Mouse (Mus musculus) forebrain, embryonic 12.5 days (tissue): ENCODE measurements around the gene Dapk3. TPM values are rescaled to one million over a fixed set of nuclear protein-coding genes. Genes with fewer than 3 reads are reported as not detected.
"Not testable (repeated sequence)": the region's sequence is repeated elsewhere in the genome, so short reads cannot be mapped to it uniquely, and the experiment has no call there.

Source experiments
- ATAC-seq: fragments of 200-750 bp; cut with Nextera tagmentation; 2 replicates; pipeline ENCODE4 v1.8.0; 2017; ENCODE audit warnings: moderate TSS enrichment; ENCODE audit not compliant: low FRiP score
- H3K27ac ChIP-seq: fragments of 300-500 bp; sonication (generic); 2 replicates; pipeline ENCODE4 v1.5.1; 2016; ENCODE audit warnings: mild to moderate bottlenecking
- H3K27me3 ChIP-seq: fragments of 300-500 bp; sonication (generic); 2 replicates; pipeline ENCODE4 v1.6.1; 2016; ENCODE audit warnings: mild to moderate bottlenecking
- H3K36me3 ChIP-seq: fragments of 300-500 bp; sonication (generic); replicated peaks from 2 replicates; pipeline ENCODE4 v1.6.1; 2016; ENCODE audit warnings: mild to moderate bottlenecking
- H3K4me1 ChIP-seq: fragments of 300-500 bp; sonication (generic); 2 replicates; pipeline ENCODE4 v1.6.1; 2016
- H3K4me2 ChIP-seq: fragments of 300-500 bp; sonication (generic); 2 replicates; pipeline ENCODE4 v1.6.1; 2016; ENCODE audit warnings: mild to moderate bottlenecking, moderate library complexity
- H3K4me3 ChIP-seq: fragments of 300-500 bp; sonication (generic); replicated peaks from 2 replicates; pipeline ENCODE4 v1.5.1; 2016; ENCODE audit warnings: mild to moderate bottlenecking
- H3K9ac ChIP-seq: fragments of 300-500 bp; sonication (generic); 2 replicates; pipeline ENCODE4 v1.6.1; 2016; ENCODE audit warnings: mild to moderate bottlenecking
- H3K9me3 ChIP-seq: fragments of 300-500 bp; sonication (generic); 2 replicates; pipeline ENCODE4 v1.6.1; 2016
- WGBS: fragments of 180-500 bp; shearing (Covaris S2); methylation state at CpG from one replicate; pipeline ENCODE4 v1.1.7; 2016; 5-methylcytosine and 5-hydroxymethylcytosine counted together
- polyA plus RNA-seq: library from polyadenylated mRNA; unstranded; fragments of >200 nt; fragmentation: Nextera tagmentation; extraction: Ambion mirVana; gene quantifications from 2 replicates; pipeline ENCODE4 v1.2.1, GENCODE M21; 2016

The Dapk3 gene
- polyA plus RNA-seq, 1 experiment from 2014 or later: 62.8 TPM

- peaks cover 53% of the 10 kb centered on the region for H3K27me3 ChIP-seq
- no peaks in the 10 kb centered on the region for H3K9me3 ChIP-seq
- ATAC-seq: no peak
Observed at GRCm38 (mm10) chr10:81198990-81199389, 16.2 kb downstream of the Dapk3 start.

DNA sequence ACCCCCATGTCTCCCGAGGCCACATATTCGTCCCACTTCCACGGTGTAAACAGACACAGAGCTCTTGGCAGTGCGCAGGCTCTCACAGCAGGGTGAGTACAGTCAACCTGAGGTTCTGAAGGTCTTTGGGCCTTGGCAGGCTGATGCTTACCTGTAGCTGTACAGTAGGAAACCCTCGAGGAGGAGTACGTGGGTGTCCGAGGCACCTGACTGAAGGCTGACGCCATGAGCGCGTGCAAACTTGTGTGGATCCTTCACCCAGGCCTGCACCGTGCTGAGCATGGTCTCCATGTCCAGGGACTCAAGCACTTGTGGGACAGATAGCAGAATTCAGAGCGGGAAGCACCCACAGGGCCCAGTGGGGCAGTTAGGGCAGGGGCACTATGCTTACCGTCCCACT, 17.3 kb downstream of the Dapk3 start:
- Histone ChIP-seq H3K4me3 (no peak overlapping the region), H3K4me2 (no peak overlapping the region), H3K4me1 (no peaks in the 10 kb centered on the region), H3K36me3 (no peaks in the 10 kb centered on the region), H3K9ac (no peak overlapping the region), H3K27ac (no peak overlapping the region), H3K27me3 (peaks cover 41% of the 10 kb centered on the region), H3K9me3 (no peaks in the 10 kb centered on the region)
- WGBS: 90% methylated on average over 13 of the region's 13 CpGs
- no peak for ATAC-seq

More at GRCm38 (mm10) chr10:81198990-81199389, 16.2 kb downstream of the Dapk3 start:
- Histone ChIP-seq H3K4me1 (peaks cover 7% of the 10 kb centered on the region), H3K27ac (no peak overlapping the region), H3K4me2 (no peak overlapping the region), H3K4me3 (no peak overlapping the region), H3K9ac (no peak overlapping the region), H3K36me3 (no peaks in the 10 kb centered on the region)
- WGBS: 82% methylated on average over 6 of the region's 6 CpGs

DNA sequence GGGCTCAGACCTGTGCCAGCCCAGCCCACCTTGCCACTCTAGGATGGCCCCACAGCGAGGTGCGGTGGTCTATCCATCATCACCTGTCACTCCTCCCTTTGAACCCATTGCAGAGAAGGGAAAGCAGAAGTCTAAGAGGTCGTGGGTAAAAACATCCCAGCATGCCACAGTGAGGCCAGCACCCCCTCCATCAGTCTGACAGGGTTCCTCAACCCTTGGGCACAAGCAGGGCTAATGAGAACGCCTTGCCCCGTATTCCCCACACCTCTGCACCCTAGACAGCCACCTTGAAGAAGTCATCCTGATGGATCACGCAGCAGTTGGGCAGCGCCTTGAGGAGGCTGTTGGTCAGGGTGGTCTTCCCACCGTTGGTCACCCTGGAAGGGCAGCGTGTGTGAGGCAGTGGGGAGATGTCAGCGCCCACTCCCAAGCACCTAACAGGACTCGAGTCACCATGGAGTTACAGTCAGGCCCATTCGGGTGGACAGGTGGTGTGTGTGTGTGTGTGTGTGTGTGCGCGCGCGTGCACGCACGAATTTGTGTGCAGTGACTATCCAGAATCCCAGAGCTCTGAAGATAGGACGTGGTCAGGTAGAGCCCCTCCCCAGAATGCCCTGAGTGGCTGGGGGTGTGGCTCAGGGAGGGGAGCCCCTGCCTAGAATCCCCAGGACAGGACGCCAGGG, 17.9 kb downstream of the Dapk3 start:
- Histone ChIP-seq H3K4me1 (no peaks in the 10 kb centered on the region), H3K9ac (no peak overlapping the region), H3K9me3 (no peaks in the 10 kb centered on the region), H3K27ac (no peak overlapping the region), H3K4me3 (no peak overlapping the region), H3K4me2 (no peak overlapping the region), H3K36me3 (no peaks in the 10 kb centered on the region), H3K27me3 (peaks cover 35% of the 10 kb centered on the region)
- ATAC-seq: no peak
- WGBS: 77% methylated on average over 20 of the region's 20 CpGs

DNA sequence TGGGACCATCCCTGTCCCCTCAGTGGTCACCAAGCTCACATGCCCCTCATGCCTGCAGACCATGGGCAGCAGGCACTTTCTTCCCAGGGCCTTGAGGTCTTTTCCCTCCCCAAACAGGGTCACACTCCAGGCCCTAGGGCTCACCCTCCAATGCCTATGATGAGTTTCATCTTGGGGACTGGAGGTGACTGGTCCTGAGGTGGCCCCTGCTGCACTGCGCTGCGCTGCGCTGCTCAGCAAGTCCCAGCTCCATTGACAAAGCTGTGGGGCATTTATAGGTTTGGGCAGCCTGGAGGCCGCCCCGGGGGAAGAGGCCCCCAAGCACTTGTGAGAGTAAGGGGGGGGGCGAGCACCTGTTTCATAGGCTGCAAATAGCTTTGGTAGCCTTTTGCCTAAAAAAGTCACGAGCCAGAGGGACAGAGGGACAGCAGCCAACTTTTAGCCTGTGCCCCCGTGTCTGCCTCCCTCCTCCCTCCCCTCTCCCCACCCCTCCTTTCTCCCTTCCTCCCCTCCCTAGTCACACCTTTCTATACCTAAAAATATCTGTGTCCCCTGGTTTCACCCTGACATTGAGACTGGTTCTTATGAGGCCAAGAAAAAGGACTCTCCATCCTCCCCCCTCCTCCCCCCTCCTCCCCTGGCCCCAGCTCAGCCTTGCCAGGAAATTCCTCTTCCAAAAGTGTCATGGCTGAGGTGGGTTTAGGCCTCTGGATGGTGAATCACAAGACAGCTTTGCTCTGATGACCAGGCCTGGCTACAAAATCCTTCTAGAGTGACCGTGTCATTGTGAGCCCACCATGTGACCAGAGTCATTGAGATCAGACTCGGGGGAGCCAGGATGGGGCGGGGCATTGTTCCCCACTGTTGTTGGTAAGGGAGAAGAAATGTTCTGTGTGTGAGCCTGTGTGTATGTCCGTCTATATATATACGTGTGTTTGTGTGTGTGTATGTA, 19.3 kb downstream of the Dapk3 start, which contains the start of gene Nmrk2:
Gene Nmrk2, minus strand, starts transcription at position 245 of the 952 bp plus-strand sequence.
- Histone ChIP-seq H3K4me2 (no peak within 1 kb of the TSS), H3K4me1 (no peaks in the 10 kb centered on the region), H3K27ac (no peak within 1 kb of the TSS), H3K9ac (no peak within 1 kb of the TSS), H3K9me3 (no peaks in the 10 kb centered on the region), H3K4me3 (no peak within 1 kb of the TSS), H3K36me3 (peaks cover 6% of the 10 kb centered on the region), H3K27me3 (peaks cover 22% of the 10 kb centered on the region)
- 62% methylated on average over 13 of the region's 13 CpGs for whole genome bisulfite sequencing
- no peak for ATAC-seq

DNA sequence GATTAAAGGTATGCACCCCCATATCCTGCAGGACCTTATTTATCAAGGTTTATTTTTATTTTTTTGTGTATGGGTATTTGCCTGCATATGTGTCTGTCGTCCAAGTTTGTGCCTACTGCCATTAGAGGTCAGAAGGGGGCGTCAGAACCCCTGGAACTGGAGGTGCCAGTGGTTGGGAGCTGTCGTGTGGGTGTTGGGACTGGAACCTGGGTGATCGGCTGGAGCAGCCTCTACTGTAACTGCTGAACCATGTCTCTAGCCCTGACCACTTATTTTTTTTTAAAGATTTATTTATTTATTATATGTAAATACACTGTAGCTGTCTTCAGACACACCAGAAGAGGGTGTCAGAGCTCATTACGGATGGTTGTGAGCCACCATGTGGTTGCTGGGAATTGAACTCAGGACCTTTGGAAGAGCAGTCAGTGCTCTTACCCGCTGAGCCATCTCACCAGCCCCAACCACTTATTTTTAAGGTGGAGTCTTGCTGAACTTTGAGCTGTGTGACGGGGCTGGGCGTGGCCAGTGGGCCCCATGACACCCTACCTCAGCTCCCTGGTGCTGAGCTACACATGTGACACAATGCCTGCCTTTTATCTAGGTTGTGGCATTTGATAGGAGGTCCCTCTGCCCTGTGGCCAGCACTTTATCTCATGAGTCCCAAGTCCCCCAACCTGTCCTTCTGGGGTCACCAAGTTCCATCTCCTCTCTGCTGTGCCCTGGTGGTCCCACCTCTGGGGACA, 20.3 kb downstream of the Dapk3 start:
- Histone ChIP-seq H3K4me1 (no peaks in the 10 kb centered on the region), H3K4me3 (no peak overlapping the region), H3K36me3 (peaks cover 12% of the 10 kb centered on the region), H3K27ac (no peak overlapping the region), H3K9me3 (no peaks in the 10 kb centered on the region), H3K4me2 (no peak overlapping the region), H3K27me3 (peaks cover 20% of the 10 kb centered on the region), H3K9ac (no peak overlapping the region)
- ATAC-seq: no peak
- 77% methylated on average over 8 of the region's 8 CpGs for WGBS

- WGBS: 71% methylated on average over 4 of the region's 4 CpGs
- Histone ChIP-seq H3K9ac (no peak overlapping the region), H3K9me3 (no peaks in the 10 kb centered on the region), H3K27ac (no peak overlapping the region), H3K27me3 (peaks cover 17% of the 10 kb centered on the region), H3K36me3 (peaks cover 20% of the 10 kb centered on the region), H3K4me3 (no peak overlapping the region), H3K4me2 (no peak overlapping the region), H3K4me1 (no peaks in the 10 kb centered on the region)
- 0 out of 2 replicates have a peak, but pooled peaks have one; percentile 21 for ATAC-seq
Observed at GRCm38 (mm10) chr10:81204137-81204536, 21.3 kb downstream of the Dapk3 start.

DNA sequence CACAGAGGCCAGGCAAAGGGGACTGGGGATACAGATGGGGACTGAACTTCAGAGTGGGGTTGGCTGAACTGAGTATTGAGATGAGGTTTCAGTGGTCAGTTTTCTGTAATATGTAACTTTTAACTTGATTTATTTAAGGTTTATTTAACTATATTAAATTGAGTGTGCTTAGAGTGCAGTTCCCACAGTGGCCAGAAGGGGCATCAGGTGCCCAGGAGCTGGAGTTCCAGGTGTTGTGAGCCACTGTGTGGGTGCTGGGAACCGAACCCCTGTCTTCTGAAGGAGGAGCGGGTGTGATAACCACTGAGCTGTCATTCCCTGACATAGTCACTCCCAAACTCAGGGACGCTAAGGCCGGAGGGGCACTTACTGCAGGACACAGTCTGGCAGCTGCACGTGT, 27.3 kb downstream of the Dapk3 start:
- Histone ChIP-seq H3K4me3 (no peak overlapping the region), H3K27me3 (0 out of 2 replicates have a peak, but pooled peaks cover 5% of the 10 kb centered on the region), H3K36me3 (peaks cover 76% of the 10 kb centered on the region), H3K4me1 (no peaks in the 10 kb centered on the region), H3K4me2 (no peak overlapping the region), H3K9me3 (peaks cover 14% of the 10 kb centered on the region), H3K9ac (no peak overlapping the region), H3K27ac (no peak overlapping the region)
- 95% methylated on average over 5 of the region's 5 CpGs for WGBS
- ATAC-seq: no peak

DNA sequence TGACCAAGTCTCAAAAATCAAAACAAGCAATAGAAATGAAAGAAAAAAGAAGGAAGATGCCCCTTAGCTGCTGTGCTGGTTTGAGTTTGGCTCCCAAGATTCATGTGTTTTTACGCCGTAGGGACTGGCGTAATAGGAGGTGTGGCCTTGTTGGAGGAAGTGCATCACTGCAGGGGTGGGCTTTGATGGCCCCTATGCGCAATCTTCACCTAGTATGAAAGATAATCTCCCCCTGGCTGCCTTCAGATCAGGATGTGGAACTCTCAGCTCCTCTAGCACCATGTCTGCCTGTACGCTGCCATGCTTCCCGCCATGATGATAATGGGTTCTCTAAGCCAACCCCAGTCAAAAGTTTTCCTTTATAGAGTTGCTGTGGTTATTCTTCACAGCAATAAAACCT, 33.5 kb downstream of the Dapk3 start:
- Histone ChIP-seq H3K36me3 (peaks cover 62% of the 10 kb centered on the region), H3K9ac (no peak overlapping the region), H3K27ac (no peak overlapping the region), H3K4me1 (no peaks in the 10 kb centered on the region), H3K4me2 (no peak overlapping the region), H3K9me3 (peaks cover 7% of the 10 kb centered on the region; the same call in 1 of the 2 replicates), H3K27me3 (no peaks in the 10 kb centered on the region), H3K4me3 (no peak overlapping the region)
- 91% methylated on average over 6 of the region's 6 CpGs for WGBS
- no peak for ATAC-seq

GRCm38 (mm10) chr10:81216810-81217209, 34.0 kb downstream of the Dapk3 start:
- no peak for ATAC-seq
- peaks cover 62% of the 10 kb centered on the region for H3K36me3 ChIP-seq
- 85% methylated on average over 6 of the region's 6 CpGs for WGBS

DNA sequence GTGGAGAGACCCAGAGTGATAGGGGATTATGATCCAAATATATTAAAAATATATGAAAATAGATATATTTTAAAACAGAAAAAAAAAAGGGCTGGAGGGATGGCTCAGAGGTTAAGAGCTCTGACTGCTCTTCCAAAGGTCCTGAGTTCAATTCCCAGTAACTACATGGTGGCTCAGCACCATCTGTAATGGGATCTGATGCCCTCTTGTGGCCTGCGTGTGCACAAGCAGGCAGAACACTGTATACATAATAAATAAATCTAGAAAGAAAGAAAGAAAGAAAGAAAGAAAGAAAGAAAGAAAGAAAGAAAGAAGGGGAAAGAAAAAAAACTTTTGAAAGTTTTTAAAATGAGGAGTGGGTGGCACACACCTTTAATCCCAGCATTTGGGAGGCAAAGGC, 34.5 kb downstream of the Dapk3 start:
- not testable (repeated sequence) for H3K27me3 ChIP-seq, H3K4me3 ChIP-seq, H3K9me3 ChIP-seq, H3K4me2 ChIP-seq, ATAC-seq, H3K4me1 ChIP-seq, H3K9ac ChIP-seq, H3K27ac ChIP-seq
- 35% methylated on average over 1 of the region's 1 CpGs for WGBS
- peaks cover 61% of the 10 kb centered on the region for H3K36me3 ChIP-seq

More at GRCm38 (mm10) chr10:81216810-81217209, 34.0 kb downstream of the Dapk3 start:
- H3K4me1 ChIP-seq: no peaks in the 10 kb centered on the region
- H3K27ac ChIP-seq: no peak overlapping the region
- peaks cover 7% of the 10 kb centered on the region; the same call in 1 of the 2 replicates for H3K9me3 ChIP-seq
- H3K27me3 ChIP-seq: no peaks in the 10 kb centered on the region
- H3K4me3 ChIP-seq: no peak overlapping the region
- H3K9ac ChIP-seq: no peak overlapping the region
- H3K4me2 ChIP-seq: no peak overlapping the region

GRCm38 (mm10) chr10:81217964-81218363, 35.2 kb downstream of the Dapk3 start:
- no peak overlapping the region for H3K4me2 ChIP-seq
- peaks cover 54% of the 10 kb centered on the region for H3K36me3 ChIP-seq
- ATAC-seq: no peak
- no peaks in the 10 kb centered on the region for H3K27me3 ChIP-seq
- no peaks in the 10 kb centered on the region for H3K4me1 ChIP-seq
- H3K9me3 ChIP-seq: no peaks in the 10 kb centered on the region
- WGBS: 32% methylated on average over 7 of the region's 7 CpGs
- no peak overlapping the region for H3K9ac ChIP-seq
- no peak overlapping the region for H3K27ac ChIP-seq
- H3K4me3 ChIP-seq: no peak overlapping the region
